Mouse (Mus musculus): ENCODE results near the gene Erfe.
A peak's percentile ranks its signal among the peaks of the same experiment; 100 is the strongest.

Erfe gene

DNA sequence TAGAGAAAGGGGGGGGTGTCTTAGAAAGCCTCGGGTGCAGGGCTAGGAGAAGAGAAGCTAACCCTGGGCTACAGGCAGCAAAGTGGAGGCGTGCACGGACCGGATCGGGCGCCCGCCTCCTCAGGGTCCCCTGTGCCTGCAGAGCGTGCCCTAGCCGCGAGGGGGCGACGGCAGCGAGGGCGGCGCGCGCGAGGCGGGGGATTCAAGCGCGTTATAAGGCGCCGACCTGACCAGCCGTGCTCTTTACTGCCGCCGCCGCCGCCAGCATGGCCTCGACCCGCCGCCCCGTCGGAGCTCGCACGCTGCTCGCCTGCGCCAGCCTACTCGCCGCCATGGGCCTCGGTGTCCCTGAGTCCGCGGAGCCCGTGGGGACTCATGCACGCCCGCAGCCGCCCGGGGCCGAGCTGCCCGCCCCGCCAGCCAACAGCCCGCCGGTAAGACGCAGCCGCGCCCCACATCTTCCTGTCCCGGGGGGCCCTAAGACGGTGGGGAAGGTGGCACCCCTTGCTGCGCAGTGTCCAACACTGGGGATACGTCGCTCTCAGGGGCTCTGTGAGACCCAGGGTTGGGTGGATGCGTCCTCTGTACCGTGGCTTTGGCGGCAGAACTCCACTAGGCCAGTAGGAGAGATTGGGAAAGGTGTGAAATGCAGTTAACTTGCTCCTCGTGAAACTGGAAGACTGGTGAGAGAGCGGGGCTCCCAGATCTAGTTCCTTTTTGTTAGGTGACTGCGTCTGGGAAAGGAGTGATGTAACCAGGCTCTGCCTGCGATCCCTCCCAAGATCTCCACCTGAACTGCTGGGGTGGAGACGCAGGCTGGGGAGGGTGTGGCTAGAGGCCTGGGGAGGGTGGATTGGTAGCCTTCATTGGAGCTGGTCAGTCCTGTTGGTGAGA lies at the start of gene Erfe:
Gene Erfe (plus strand): TSS at position 216 of the 894 bp plus-strand sequence.
- peak; percentile 32 for DNase-seq (ENCODE audit: low spot score)

- no peak for DNase-seq (ENCODE audit: low spot score)
Measured at GRCm38 (mm10) chr1:91317656-91318055, 48.6 kb upstream of the Erfe start.

DNA sequence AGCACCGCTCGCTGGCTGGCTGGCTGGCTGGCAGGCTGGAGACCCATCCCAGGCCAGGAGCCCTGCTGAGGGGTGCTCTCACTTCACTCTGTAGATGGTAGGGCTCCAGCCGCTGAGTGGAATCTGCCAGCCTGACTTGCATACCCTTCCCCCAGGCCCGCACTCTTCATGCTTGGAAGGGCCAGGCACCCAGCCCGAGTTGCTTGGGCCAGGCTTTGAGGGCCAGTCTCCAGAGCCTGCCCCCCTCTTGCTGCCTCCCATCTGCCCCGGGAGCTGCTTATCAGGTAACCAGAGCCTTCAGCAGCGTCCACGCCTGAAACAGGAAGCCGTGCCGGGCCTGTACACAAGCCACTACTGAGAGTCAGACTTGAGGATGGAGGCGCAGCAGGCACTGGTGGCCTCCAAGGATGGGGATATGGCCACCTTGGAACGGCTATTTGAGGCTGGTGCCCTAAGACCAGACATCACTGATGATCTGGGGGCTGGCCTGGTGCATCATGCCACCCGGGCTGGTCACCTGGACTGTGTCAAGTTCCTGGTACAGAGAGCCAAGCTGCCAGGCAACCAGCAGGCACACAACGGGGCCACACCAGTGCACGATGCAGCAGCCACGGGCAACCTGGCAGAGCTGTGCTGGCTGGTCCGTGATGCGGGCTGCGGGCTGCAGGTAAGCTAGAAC lies 44.3 kb upstream of the Erfe start, which contains the start of gene Espnl:
Gene Espnl (plus strand): TSS at position 316 of the 679 bp plus-strand sequence.
- DNase-seq (ENCODE audit: low spot score) = no peak

GRCm38 (mm10) chr1:91324646-91325045 lies 41.6 kb upstream of the Erfe start:
- no peak for DNase-seq (ENCODE audit: low spot score)

DNA sequence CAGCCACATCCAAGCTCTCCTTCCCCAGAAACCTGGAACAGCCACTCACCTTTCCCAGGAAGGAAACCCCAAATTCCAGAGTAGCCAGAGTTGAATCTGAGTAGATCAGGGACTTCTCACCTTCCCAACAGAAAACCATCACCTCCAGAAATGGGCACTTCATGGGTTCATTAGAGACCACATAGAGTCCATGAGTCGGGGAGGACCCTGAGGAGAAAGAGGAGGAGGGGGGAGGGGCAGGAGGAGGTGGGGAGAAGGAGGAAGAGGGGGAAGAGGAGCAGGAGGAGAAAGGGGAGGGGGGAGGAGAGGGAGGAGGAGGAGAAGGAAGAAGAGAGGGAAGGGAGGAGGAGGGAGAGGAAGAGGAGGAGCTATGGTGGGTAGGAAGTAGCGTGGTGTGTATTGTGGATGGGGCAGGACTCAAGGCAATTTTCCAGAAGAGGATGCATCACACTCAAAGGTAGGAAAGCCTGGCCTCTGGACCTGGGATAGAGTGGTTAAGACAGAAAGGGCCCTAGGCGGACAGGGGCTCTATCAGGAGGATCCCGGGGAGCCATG lies 40.7 kb upstream of the Erfe start:
- no peak for DNase-seq (ENCODE audit: low spot score)

- peak; percentile 16 for DNase-seq (ENCODE audit: low spot score)
Measured at GRCm38 (mm10) chr1:91332102-91332501, 34.1 kb upstream of the Erfe start.

DNA sequence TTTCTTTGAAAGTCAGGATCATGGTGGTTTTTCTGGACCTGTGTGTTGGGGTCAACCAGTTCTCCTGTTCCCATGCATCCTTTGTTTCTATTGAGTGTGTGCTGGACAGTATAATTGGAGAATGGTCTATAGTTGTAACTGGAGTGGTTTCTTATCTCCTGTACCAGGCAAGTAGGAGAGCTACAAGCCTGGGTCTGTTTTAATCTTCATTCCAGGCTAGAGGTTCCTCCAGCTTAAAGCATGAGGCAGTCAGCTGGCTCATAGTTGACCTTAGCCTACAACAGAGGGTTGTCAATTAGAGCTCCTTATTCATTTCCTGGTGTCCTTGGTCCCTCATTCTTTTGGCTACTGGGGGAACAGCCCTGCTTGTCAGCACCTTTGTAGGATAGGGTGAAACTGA lies 32.6 kb upstream of the Erfe start:
- no peak for DNase-seq (ENCODE audit: low spot score)

GRCm38 (mm10) chr1:91337355-91337754 lies 28.9 kb upstream of the Erfe start:
- no peak for DNase-seq (ENCODE audit: low spot score)

GRCm38 (mm10) chr1:91344001-91344400 lies 22.2 kb upstream of the Erfe start:
- DNase-seq (ENCODE audit: low spot score) = no peak

DNA sequence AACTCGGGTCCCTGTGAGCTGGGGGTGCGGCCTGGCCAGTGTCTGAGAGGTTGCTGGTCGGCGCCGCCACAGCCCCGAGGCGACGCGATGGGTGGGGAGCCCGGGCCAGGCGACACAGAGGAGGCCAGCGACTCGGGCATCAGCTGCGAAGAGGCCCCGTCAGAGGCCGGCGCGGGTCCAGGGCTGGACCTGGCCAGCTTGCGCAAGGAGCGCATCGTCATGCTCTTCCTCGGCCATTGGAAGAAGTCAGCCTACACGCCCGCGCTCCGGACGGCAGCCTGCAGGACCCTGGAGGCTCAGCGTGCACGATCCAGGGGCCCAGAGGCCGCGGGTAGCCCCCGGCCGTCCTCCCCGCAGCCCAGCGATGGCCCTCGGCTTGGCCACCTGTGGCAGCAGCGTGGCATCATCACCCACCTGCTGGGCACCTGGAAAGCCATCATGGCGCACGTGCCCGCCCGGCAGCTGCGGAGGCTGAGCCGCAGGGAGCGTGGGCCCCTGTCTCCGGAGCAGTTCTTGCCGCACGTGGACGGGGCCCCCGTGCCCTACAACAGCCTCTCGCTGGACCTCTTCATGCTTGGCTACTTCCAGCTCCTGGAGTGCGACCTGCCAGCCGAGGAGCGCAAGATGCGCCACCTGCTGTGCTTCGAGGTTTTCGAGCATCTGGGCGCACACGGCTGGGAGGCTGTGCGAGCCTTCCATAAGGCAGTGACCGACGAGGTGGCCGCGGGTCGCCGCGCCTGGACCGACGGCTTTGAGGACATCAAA lies 21.1 kb upstream of the Erfe start:
- DNase-seq (ENCODE audit: low spot score) = no peak

GRCm38 (mm10) chr1:91346892-91347291 lies 19.3 kb upstream of the Erfe start:
- DNase-seq (ENCODE audit: low spot score) = peak; percentile 72

DNA sequence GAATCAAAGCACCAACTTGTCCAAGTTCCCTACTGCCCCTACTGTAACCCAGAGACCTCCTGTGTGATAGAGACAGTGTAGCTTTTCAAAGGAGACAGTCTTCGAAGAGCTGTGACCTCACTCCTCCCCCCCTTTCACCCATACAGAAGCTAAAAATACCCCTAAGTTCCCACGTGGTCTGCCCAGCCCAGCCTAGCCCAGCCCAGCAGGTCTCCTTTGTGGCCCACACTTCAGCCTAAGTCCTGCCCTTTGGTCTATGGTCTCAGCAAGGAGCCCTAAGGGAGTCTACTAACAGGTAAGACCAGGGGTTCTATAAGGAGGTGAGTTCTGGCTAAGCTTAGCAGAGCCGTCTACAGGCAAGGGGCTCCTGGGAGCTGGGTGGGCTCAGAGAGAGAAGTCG lies 15.4 kb upstream of the Erfe start, which contains the start of gene Klhl30:
Gene Klhl30 (plus strand): TSS at position 176 of the 400 bp plus-strand sequence.
- no peak for DNase-seq (ENCODE audit: low spot score)

DNA sequence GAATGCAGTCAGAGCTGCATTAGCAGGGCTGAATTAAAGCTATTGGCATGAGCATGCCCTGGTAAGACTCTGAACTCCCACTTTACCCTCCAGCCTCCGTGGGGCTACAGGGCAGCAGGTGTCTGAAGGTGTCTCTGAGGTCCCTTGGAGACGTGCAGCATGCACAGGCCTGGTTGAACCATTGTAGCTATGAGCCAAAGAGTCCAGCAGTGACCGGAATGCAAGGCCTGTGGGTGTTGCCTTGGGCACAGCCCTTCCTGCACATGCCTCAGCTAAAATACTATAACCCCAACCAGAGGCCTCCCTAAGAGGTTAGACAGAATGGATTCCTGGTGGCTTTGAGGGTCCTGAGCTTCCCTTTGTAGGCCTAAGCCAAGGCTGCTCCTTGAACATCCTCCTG lies 15.0 kb upstream of the Erfe start:
- no peak for DNase-seq (ENCODE audit: low spot score)

GRCm38 (mm10) chr1:91352277-91352676 lies 14.0 kb upstream of the Erfe start:
- no peak for DNase-seq (ENCODE audit: low spot score)

GRCm38 (mm10) chr1:91356105-91356504 lies 10.1 kb upstream of the Erfe start:
- no peak for DNase-seq (ENCODE audit: low spot score)

- no peak for DNase-seq (ENCODE audit: low spot score)
Measured at GRCm38 (mm10) chr1:91362113-91362512, 4.1 kb upstream of the Erfe start.

DNA sequence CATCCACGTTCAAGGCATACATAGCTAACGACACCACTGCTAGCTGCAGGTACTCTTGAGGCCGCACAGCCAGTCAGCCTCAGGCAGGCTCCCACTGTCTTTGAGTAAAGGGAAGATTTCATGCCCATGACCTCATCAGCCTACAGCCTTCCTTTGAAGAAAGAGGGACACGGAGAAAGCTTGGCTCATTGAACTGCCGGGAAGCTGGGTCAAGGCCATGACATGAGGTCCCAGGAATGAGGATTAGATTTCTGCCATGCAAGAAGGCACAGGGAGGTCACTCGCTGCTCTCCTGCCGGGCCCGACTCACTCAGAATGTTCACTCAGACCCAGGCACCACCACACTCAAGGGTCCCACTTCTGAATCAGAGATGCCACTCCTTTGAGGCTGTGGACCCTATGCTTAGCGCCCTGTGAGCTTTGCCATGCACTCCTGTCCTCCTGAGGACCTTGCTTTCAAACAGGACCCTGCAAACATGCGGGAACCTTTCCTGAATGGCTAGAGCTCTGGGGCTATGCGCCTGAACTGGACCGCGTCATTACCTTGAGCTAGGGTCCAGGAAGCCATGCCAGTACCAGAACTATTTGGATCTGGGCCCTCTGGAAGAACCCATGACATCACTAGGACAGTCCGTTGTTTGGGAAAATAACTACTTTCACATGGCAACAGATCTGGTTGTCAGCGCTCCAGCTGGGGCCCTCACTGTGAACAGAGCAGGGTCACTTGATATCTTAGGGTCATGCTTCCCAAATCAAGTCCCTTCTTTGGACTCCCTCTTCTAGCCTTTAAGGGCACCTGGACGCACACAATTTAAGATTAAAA lies 1.2 kb upstream of the Erfe start:
- no peak for DNase-seq (ENCODE audit: low spot score)

DNA sequence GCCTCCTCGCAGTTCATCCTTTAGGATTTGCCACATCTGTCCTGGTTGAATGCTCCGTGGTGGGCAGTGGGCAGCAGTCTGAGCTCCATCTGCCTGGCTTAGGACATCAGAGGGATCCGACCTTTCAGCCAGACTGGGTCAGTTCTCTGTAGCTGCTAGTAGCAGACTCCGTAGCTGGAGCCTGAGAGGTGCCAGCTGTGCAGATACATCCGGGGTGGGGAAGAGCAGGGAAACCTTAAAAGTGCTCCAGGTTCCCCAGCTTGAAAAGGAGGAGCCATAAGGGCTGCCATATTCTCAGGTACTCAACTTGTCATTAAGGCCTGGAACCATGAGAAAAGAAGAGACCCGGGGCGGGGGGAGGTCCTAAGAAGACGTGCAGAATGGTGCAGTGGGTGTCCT lies 415 bp upstream of the Erfe start:
- DNase-seq (ENCODE audit: low spot score) = no peak

- no peak for DNase-seq (ENCODE audit: low spot score)
Measured at GRCm38 (mm10) chr1:91367295-91367694, 1.1 kb downstream of the Erfe start.

- DNase-seq (ENCODE audit: low spot score) = no peak
Measured at GRCm38 (mm10) chr1:91369408-91369807, 3.2 kb downstream of the Erfe start.

DNA sequence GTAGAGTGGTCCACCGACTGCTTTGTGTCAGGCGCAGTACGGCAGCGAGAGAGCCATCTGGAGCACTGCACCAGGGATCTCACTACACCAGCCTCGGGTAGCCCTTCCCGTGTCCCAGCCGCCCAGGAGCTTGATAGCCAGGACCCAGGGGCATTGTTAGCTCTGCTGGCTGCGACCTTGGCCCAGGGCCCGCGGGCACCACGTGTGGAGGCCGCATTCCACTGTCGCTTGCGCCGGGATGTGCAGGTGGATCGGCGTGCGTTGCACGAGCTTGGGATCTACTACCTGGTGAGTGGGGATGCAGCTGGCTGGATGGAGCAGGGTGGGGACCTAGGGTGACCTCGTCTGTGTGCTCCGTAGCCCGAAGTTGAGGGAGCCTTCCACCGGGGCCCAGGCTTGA lies 3.8 kb downstream of the Erfe start:
- no peak for DNase-seq (ENCODE audit: low spot score)

Data from layer of hippocampus, adult 11-12 months (tissue).